Mouse (Mus musculus) forebrain, embryonic 13.5 days (tissue): ENCODE data around the gene Hps4. TPM values are rescaled to one million over a fixed set of nuclear protein-coding genes. Genes with fewer than 3 reads are reported as not detected.
A peak's percentile ranks its signal among the peaks of the same experiment; 100 is the strongest.
"Not testable (repeated sequence)": the region's sequence is repeated elsewhere in the genome, so short reads cannot be mapped to it uniquely, and the experiment has no call there.

Source experiments
- ATAC-seq: fragments of 200-750 bp; cut with Nextera tagmentation; 2 replicates; pipeline ENCODE4 v1.8.0; 2017
- H3K27ac ChIP-seq: fragments of 300-500 bp; sonication (generic); 2 replicates; pipeline ENCODE4 v1.5.1; 2015; ENCODE audit warnings: inconsistent platforms, mild to moderate bottlenecking, moderate library complexity
- H3K27me3 ChIP-seq: fragments of 300-500 bp; sonication (generic); 2 replicates; pipeline ENCODE4 v1.6.1; 2015; ENCODE audit warnings: mild to moderate bottlenecking, inconsistent platforms
- H3K36me3 ChIP-seq: fragments of 300-500 bp; sonication (generic); 2 replicates; pipeline ENCODE4 v1.6.1; 2015; ENCODE audit warnings: mild to moderate bottlenecking, inconsistent platforms; ENCODE audit not compliant: poor library complexity, severe bottlenecking
- H3K4me1 ChIP-seq: fragments of 300-500 bp; sonication (generic); 2 replicates; pipeline ENCODE4 v1.6.1; 2015; ENCODE audit warnings: inconsistent platforms
- H3K4me2 ChIP-seq: fragments of 300-500 bp; sonication (generic); 2 replicates; pipeline ENCODE4 v1.6.1; 2015; ENCODE audit warnings: inconsistent platforms, mild to moderate bottlenecking, moderate library complexity
- H3K4me3 ChIP-seq: fragments of 300-500 bp; sonication (generic); 2 replicates; pipeline ENCODE4 v1.5.1; 2015; ENCODE audit warnings: mild to moderate bottlenecking, inconsistent platforms
- H3K9ac ChIP-seq: fragments of 300-500 bp; sonication (generic); 2 replicates; pipeline ENCODE4 v1.6.1; 2015; ENCODE audit warnings: mild to moderate bottlenecking, inconsistent platforms
- H3K9me3 ChIP-seq: fragments of 300-500 bp; sonication (generic); replicated peaks from 2 replicates; pipeline ENCODE4 v1.6.1; 2016; ENCODE audit warnings: inconsistent platforms
- WGBS: fragments of 180-500 bp; shearing (Covaris S2); methylation state at CpG from one replicate; pipeline ENCODE4 v1.1.7; 2015; 5-methylcytosine and 5-hydroxymethylcytosine counted together
- polyA plus RNA-seq: library from polyadenylated mRNA; unstranded; fragments of >200 nt; fragmentation: Nextera tagmentation; extraction: Ambion mirVana; gene quantifications from 2 replicates; pipeline ENCODE4 v1.2.1, GENCODE M21; 2015

Gene Hps4
- polyA plus RNA-seq, 1 experiment from 2014 or later, result 28.9 TPM

- ATAC-seq, result peak; percentile 79
Measured at GRCm38 (mm10) chr5:112394415-112394763, 51.5 kb downstream of the Hps4 start.

GRCm38 (mm10) chr5:112394779-112395443 lies 52.0 kb downstream of the Hps4 start, which contains the start of gene Asphd2:
Asphd2 (minus strand) TSS chr5:112394866.
- peak within 1 kb of the TSS; percentile 93 for H3K27ac ChIP-seq
- peaks cover 53% of the 10 kb centered on the region for H3K4me1 ChIP-seq
- ATAC-seq, result peak; percentile 86
- peak within 1 kb of the TSS; percentile 70 for H3K4me3 ChIP-seq
- WGBS, result 2% methylated on average over 27 of the region's 67 CpGs
- H3K4me2 ChIP-seq, result peak within 1 kb of the TSS; percentile 89
- no peaks in the 10 kb centered on the region for H3K9me3 ChIP-seq
- H3K27me3 ChIP-seq, result no peaks in the 10 kb centered on the region
- peaks cover 20% of the 10 kb centered on the region for H3K36me3 ChIP-seq
- peak within 1 kb of the TSS; percentile 82 for H3K9ac ChIP-seq

More at GRCm38 (mm10) chr5:112394415-112394763, 51.5 kb downstream of the Hps4 start:
- H3K27ac ChIP-seq, result peak overlapping the region; percentile 93; the same call in 1 of the 2 replicates
- peaks cover 58% of the 10 kb centered on the region for H3K4me1 ChIP-seq
- 1% methylated on average over 15 of the region's 28 CpGs for WGBS
- H3K9ac ChIP-seq, result peak overlapping the region; percentile 82
- peak overlapping the region; percentile 70 for H3K4me3 ChIP-seq
- H3K9me3 ChIP-seq, result no peaks in the 10 kb centered on the region
- H3K36me3 ChIP-seq, result peaks cover 25% of the 10 kb centered on the region
- H3K4me2 ChIP-seq, result peak overlapping the region; percentile 89
- H3K27me3 ChIP-seq, result no peaks in the 10 kb centered on the region

- H3K4me3 ChIP-seq, result no peak overlapping the region
- 73% methylated on average over 18 of the region's 18 CpGs for WGBS
- peak overlapping the region; percentile 13; the same call in 1 of the 2 replicates for H3K4me2 ChIP-seq
- H3K9ac ChIP-seq, result no peak overlapping the region
- peak overlapping the region; percentile 93 for H3K27ac ChIP-seq
- peaks cover 10% of the 10 kb centered on the region for H3K36me3 ChIP-seq
- H3K27me3 ChIP-seq, result no peaks in the 10 kb centered on the region
- ATAC-seq, result no peak
- H3K4me1 ChIP-seq, result peaks cover 47% of the 10 kb centered on the region
- H3K9me3 ChIP-seq, result no peaks in the 10 kb centered on the region
Measured at GRCm38 (mm10) chr5:112396066-112396465, 53.2 kb downstream of the Hps4 start.

- H3K36me3 ChIP-seq, result no peaks in the 10 kb centered on the region
- H3K4me1 ChIP-seq, result peaks cover 17% of the 10 kb centered on the region
- H3K4me2 ChIP-seq, result no peak overlapping the region
- H3K9ac ChIP-seq, result no peak overlapping the region
- 81% methylated on average over 10 of the region's 10 CpGs for WGBS
- no peak overlapping the region for H3K27ac ChIP-seq
- H3K9me3 ChIP-seq, result no peaks in the 10 kb centered on the region
- no peaks in the 10 kb centered on the region for H3K27me3 ChIP-seq
- no peak overlapping the region for H3K4me3 ChIP-seq
- no peak for ATAC-seq
Measured at GRCm38 (mm10) chr5:112399284-112399683, 56.4 kb downstream of the Hps4 start.

- no peak overlapping the region for H3K4me3 ChIP-seq
- no peak overlapping the region for H3K27ac ChIP-seq
- no peaks in the 10 kb centered on the region for H3K9me3 ChIP-seq
- H3K4me1 ChIP-seq, result no peaks in the 10 kb centered on the region
- no peaks in the 10 kb centered on the region for H3K27me3 ChIP-seq
- ATAC-seq, result no peak
- no peak overlapping the region for H3K4me2 ChIP-seq
- H3K36me3 ChIP-seq, result no peaks in the 10 kb centered on the region
- 86% methylated on average over 3 of the region's 3 CpGs for WGBS
- no peak overlapping the region for H3K9ac ChIP-seq
Measured at GRCm38 (mm10) chr5:112402437-112402836, 59.6 kb downstream of the Hps4 start.

- no peaks in the 10 kb centered on the region for H3K9me3 ChIP-seq
Measured at GRCm38 (mm10) chr5:112406017-112406416, 63.1 kb downstream of the Hps4 start.

GRCm38 (mm10) chr5:112409274-112409673 lies 66.4 kb downstream of the Hps4 start:
- Histone ChIP-seq H3K4me1 (peaks cover 29% of the 10 kb centered on the region), H3K9ac (no peak overlapping the region), H3K4me2 (no peak overlapping the region), H3K4me3 (no peak overlapping the region), H3K9me3 (no peaks in the 10 kb centered on the region), H3K27me3 (no peaks in the 10 kb centered on the region), H3K36me3 (no peaks in the 10 kb centered on the region), H3K27ac (0 out of 2 replicates have a peak overlapping the region, but pooled peaks have one; percentile 7)
- ATAC-seq, result no peak
- 71% methylated on average over 5 of the region's 5 CpGs for WGBS

More at GRCm38 (mm10) chr5:112406017-112406416, 63.1 kb downstream of the Hps4 start:
- H3K4me1 ChIP-seq, result peaks cover 15% of the 10 kb centered on the region
- H3K4me2 ChIP-seq, result no peak overlapping the region
- no peak overlapping the region for H3K9ac ChIP-seq
- H3K27me3 ChIP-seq, result no peaks in the 10 kb centered on the region
- H3K36me3 ChIP-seq, result no peaks in the 10 kb centered on the region
- no peak overlapping the region for H3K27ac ChIP-seq
- no peak overlapping the region for H3K4me3 ChIP-seq
- WGBS, result 74% methylated on average over 3 of the region's 3 CpGs
- ATAC-seq, result no peak

- no peaks in the 10 kb centered on the region for H3K9me3 ChIP-seq
- 28% methylated on average over 11 of the region's 11 CpGs for WGBS
- 0 out of 2 replicates have a peak overlapping the region, but pooled peaks have one; percentile 10 for H3K9ac ChIP-seq
- H3K27me3 ChIP-seq, result no peaks in the 10 kb centered on the region
- H3K4me2 ChIP-seq, result peak overlapping the region; percentile 50
- H3K27ac ChIP-seq, result peak overlapping the region; percentile 68
- H3K4me3 ChIP-seq, result no peak overlapping the region
- H3K4me1 ChIP-seq, result peaks cover 29% of the 10 kb centered on the region
- H3K36me3 ChIP-seq, result no peaks in the 10 kb centered on the region
- ATAC-seq, result 0 out of 2 replicates have a peak, but pooled peaks have one; percentile 20
Measured at GRCm38 (mm10) chr5:112411072-112411471, 68.2 kb downstream of the Hps4 start.

GRCm38 (mm10) chr5:112411514-112412335 lies 68.8 kb downstream of the Hps4 start:
- H3K4me3 ChIP-seq, result 0 out of 2 replicates have a peak overlapping the region, but pooled peaks have one; percentile 10
- 19% methylated on average over 19 of the region's 19 CpGs for WGBS
- no peaks in the 10 kb centered on the region for H3K9me3 ChIP-seq
- H3K27me3 ChIP-seq, result no peaks in the 10 kb centered on the region
- peak overlapping the region; percentile 50 for H3K4me2 ChIP-seq
- no peaks in the 10 kb centered on the region for H3K36me3 ChIP-seq
- ATAC-seq, result peak; percentile 77
- peaks cover 29% of the 10 kb centered on the region for H3K4me1 ChIP-seq
- H3K9ac ChIP-seq, result peak overlapping the region; percentile 10
- H3K27ac ChIP-seq, result peak overlapping the region; percentile 68

- peaks cover 29% of the 10 kb centered on the region for H3K4me1 ChIP-seq
- not testable (repeated sequence) for H3K9me3 ChIP-seq, H3K27me3 ChIP-seq, H3K4me3 ChIP-seq, H3K27ac ChIP-seq, H3K9ac ChIP-seq, H3K36me3 ChIP-seq, H3K4me2 ChIP-seq, ATAC-seq
- WGBS, result 84% methylated on average over 4 of the region's 4 CpGs
Measured at GRCm38 (mm10) chr5:112412781-112413180, 69.9 kb downstream of the Hps4 start.

GRCm38 (mm10) chr5:112416673-112417072 lies 73.8 kb downstream of the Hps4 start:
- Histone ChIP-seq H3K9ac (no peak overlapping the region), H3K27me3 (peaks cover 6% of the 10 kb centered on the region; the same call in 1 of the 2 replicates), H3K36me3 (peaks cover 12% of the 10 kb centered on the region), H3K4me3 (no peak overlapping the region), H3K27ac (no peak overlapping the region), H3K4me1 (peaks cover 7% of the 10 kb centered on the region), H3K9me3 (no peaks in the 10 kb centered on the region), H3K4me2 (no peak overlapping the region)
- ATAC-seq, result no peak
- 59% methylated on average over 5 of the region's 5 CpGs for WGBS

- no peak overlapping the region for H3K27ac ChIP-seq
- no peak overlapping the region for H3K4me2 ChIP-seq
- H3K9ac ChIP-seq, result no peak overlapping the region
- H3K4me1 ChIP-seq, result no peaks in the 10 kb centered on the region
- 51% methylated on average over 4 of the region's 4 CpGs for WGBS
- ATAC-seq, result no peak
- peaks cover 6% of the 10 kb centered on the region; the same call in 1 of the 2 replicates for H3K27me3 ChIP-seq
- H3K4me3 ChIP-seq, result no peak overlapping the region
- peaks cover 18% of the 10 kb centered on the region for H3K36me3 ChIP-seq
- H3K9me3 ChIP-seq, result no peaks in the 10 kb centered on the region
Measured at GRCm38 (mm10) chr5:112418023-112418422, 75.1 kb downstream of the Hps4 start.
